Mouse (Mus musculus) olfactory bulb, adult 2 months (tissue): Measurements from ENCODE around the gene Olfr223.

Experiments
- CTCF ChIP-seq: fragments of 200-500 bp; IDR thresholded peaks from 2 replicates; pipeline ENCODE4 v1.5.1; 2012; ENCODE audit warnings: low read depth, mild to moderate bottlenecking, low read length, moderate library complexity; ENCODE audit not compliant: insufficient read depth
- POLR2A ChIP-seq: fragments of 200-500 bp; IDR thresholded peaks from 2 replicates; pipeline ENCODE4 v1.6.1; 2012; ENCODE audit warnings: mild to moderate bottlenecking, low read depth, low read length, moderate library complexity; ENCODE audit not compliant: insufficient read depth

GRCm38 (mm10) chr11:59540123-59540522 lies 53.0 kb downstream of the Olfr223 start:
- TF ChIP-seq CTCF, result no peak
- TF ChIP-seq POLR2A, result no peak
